Mouse (Mus musculus) heart, embryonic 16.5 days (tissue): ENCODE measurements around the gene H2al2a. TPM values are rescaled to one million over a fixed set of nuclear protein-coding genes. Genes with fewer than 3 reads are reported as not detected.

ENCODE experiments used
- ATAC-seq: fragments of 200-750 bp; cut with Nextera tagmentation; replicated peaks from 2 replicates; pipeline ENCODE4 v1.8.0; 2017; ENCODE audit warnings: moderate number of reproducible peaks; ENCODE audit not compliant: insufficient read depth, low FRiP score; ENCODE audit errors: extremely low read depth
- H3K27ac ChIP-seq: fragments of 300-500 bp; sonication (generic); 2 replicates; pipeline ENCODE4 v1.5.1; 2014; ENCODE audit warnings: mild to moderate bottlenecking, low read length, control low read depth, moderate library complexity
- H3K27me3 ChIP-seq: fragments of 300-500 bp; sonication (generic); 2 replicates; pipeline ENCODE4 v1.6.1; 2014; ENCODE audit warnings: low read length, mixed read lengths; ENCODE audit not compliant: control insufficient read depth, insufficient read depth
- H3K36me3 ChIP-seq: fragments of 300-500 bp; sonication (generic); 2 replicates; pipeline ENCODE4 v1.6.1; 2014; ENCODE audit not compliant: control insufficient read depth, insufficient read depth
- H3K4me1 ChIP-seq: fragments of 300-500 bp; sonication (generic); 2 replicates; pipeline ENCODE4 v1.6.1; 2014; ENCODE audit warnings: low read length, mixed read lengths; ENCODE audit not compliant: control insufficient read depth, insufficient read depth
- H3K4me2 ChIP-seq: fragments of 300-500 bp; sonication (generic); 2 replicates; pipeline ENCODE4 v1.6.1; 2014; ENCODE audit warnings: low read depth, mild to moderate bottlenecking, control low read depth, low read length
- H3K4me3 ChIP-seq: fragments of 300-500 bp; sonication (generic); 2 replicates; pipeline ENCODE4 v1.5.1; 2014; ENCODE audit warnings: mild to moderate bottlenecking, control low read depth, low read length
- H3K9ac ChIP-seq: fragments of 300-500 bp; sonication (generic); 2 replicates; pipeline ENCODE4 v1.6.1; 2014; ENCODE audit warnings: low read length, control low read depth
- H3K9me3 ChIP-seq: fragments of 300-500 bp; sonication (generic); replicated peaks from 2 replicates; pipeline ENCODE4 v1.6.1; 2016; ENCODE audit warnings: low read length; ENCODE audit not compliant: control insufficient read depth
- WGBS: fragments of 180-500 bp; shearing (Covaris S2); extraction: QIAGEN DNeasy Blood & Tissue Kit; methylation state at CpG from one replicate; pipeline ENCODE4 v1.1.7; 2014; 5-methylcytosine and 5-hydroxymethylcytosine counted together
- polyA plus RNA-seq: library from polyadenylated mRNA; unstranded; fragments of >200 nt; fragmentation: Nextera tagmentation; extraction: Ambion mirVana; gene quantifications from 2 replicates; pipeline ENCODE4 v1.2.1, GENCODE M21; 2015

Gene H2al2a
- polyA plus RNA-seq: not detected in 2 replicates

GRCm38 (mm10) chr2:17996858-17997257, at the start of gene H2al2a:
H2al2a (minus strand) TSS chr2:17996958.
- no peak for ATAC-seq
- no peaks in the 10 kb centered on the region for H3K9me3 ChIP-seq
- no peak within 1 kb of the TSS for H3K27ac ChIP-seq
- no peaks in the 10 kb centered on the region for H3K4me1 ChIP-seq
- no peak within 1 kb of the TSS for H3K9ac ChIP-seq
- H3K4me3 ChIP-seq: no peak within 1 kb of the TSS
- H3K4me2 ChIP-seq: no peak within 1 kb of the TSS
- H3K27me3 ChIP-seq: no peaks in the 10 kb centered on the region
- no peaks in the 10 kb centered on the region for H3K36me3 ChIP-seq

- no peaks in the 10 kb centered on the region for H3K9me3 ChIP-seq
- no peaks in the 10 kb centered on the region for H3K27me3 ChIP-seq
- no peak for ATAC-seq
- H3K4me2 ChIP-seq: peak overlapping the region; percentile 80
- peak overlapping the region; percentile 99 for H3K27ac ChIP-seq
- H3K36me3 ChIP-seq: no peaks in the 10 kb centered on the region
- H3K9ac ChIP-seq: peak overlapping the region; percentile 99
- H3K4me1 ChIP-seq: peaks cover 18% of the 10 kb centered on the region
- WGBS: 2% methylated on average over 4 of the region's 4 CpGs
- H3K4me3 ChIP-seq: peak overlapping the region; percentile 95
Observed at GRCm38 (mm10) chr2:18046186-18046585, 49.4 kb upstream of the H2al2a start.

- Histone ChIP-seq H3K4me1 (peaks cover 18% of the 10 kb centered on the region), H3K4me2 (peak overlapping the region; percentile 80), H3K36me3 (no peaks in the 10 kb centered on the region), H3K27me3 (no peaks in the 10 kb centered on the region), H3K27ac (peak overlapping the region; percentile 99), H3K9ac (peak overlapping the region; percentile 99), H3K9me3 (no peaks in the 10 kb centered on the region), H3K4me3 (peak overlapping the region; percentile 95)
- ATAC-seq: no peak
- WGBS: 21% methylated on average over 6 of the region's 6 CpGs
Observed at GRCm38 (mm10) chr2:18045781-18046181, 49.0 kb upstream of the H2al2a start.

GRCm38 (mm10) chr2:18045143-18045780, 48.5 kb upstream of the H2al2a start:
- Histone ChIP-seq H3K4me3 (peak overlapping the region; percentile 95), H3K27me3 (no peaks in the 10 kb centered on the region), H3K4me2 (peak overlapping the region; percentile 80), H3K4me1 (peaks cover 18% of the 10 kb centered on the region), H3K9ac (peak overlapping the region; percentile 99), H3K27ac (peak overlapping the region; percentile 99; the same call in 1 of the 2 replicates), H3K9me3 (no peaks in the 10 kb centered on the region), H3K36me3 (no peaks in the 10 kb centered on the region)
- 20% methylated on average over 7 of the region's 7 CpGs for WGBS
- ATAC-seq: no peak

- H3K4me2 ChIP-seq: peak overlapping the region; percentile 43
Observed at GRCm38 (mm10) chr2:18041199-18041885, 44.6 kb upstream of the H2al2a start.

GRCm38 (mm10) chr2:18040347-18041160, 43.8 kb upstream of the H2al2a start:
- Histone ChIP-seq H3K4me2 (peak overlapping the region; percentile 43), H3K9me3 (no peaks in the 10 kb centered on the region), H3K27me3 (no peaks in the 10 kb centered on the region), H3K4me3 (no peak overlapping the region), H3K36me3 (no peaks in the 10 kb centered on the region), H3K9ac (peak overlapping the region; percentile 63), H3K4me1 (peaks cover 14% of the 10 kb centered on the region), H3K27ac (no peak overlapping the region)
- 58% methylated on average over 27 of the region's 27 CpGs for WGBS
- no peak for ATAC-seq

More at GRCm38 (mm10) chr2:18041199-18041885, 44.6 kb upstream of the H2al2a start:
- Histone ChIP-seq H3K27me3 (no peaks in the 10 kb centered on the region), H3K27ac (peak overlapping the region; percentile 3; the same call in 1 of the 2 replicates), H3K4me3 (no peak overlapping the region), H3K9me3 (no peaks in the 10 kb centered on the region), H3K4me1 (peaks cover 14% of the 10 kb centered on the region), H3K9ac (peak overlapping the region; percentile 63), H3K36me3 (no peaks in the 10 kb centered on the region)
- WGBS: 37% methylated on average over 14 of the region's 14 CpGs
- ATAC-seq: peak; percentile 52; the same call in 1 of the 2 replicates

GRCm38 (mm10) chr2:18039566-18040290, 43.0 kb upstream of the H2al2a start:
- Histone ChIP-seq H3K27ac (no peak overlapping the region), H3K4me3 (peak overlapping the region; percentile 14), H3K27me3 (no peaks in the 10 kb centered on the region), H3K36me3 (no peaks in the 10 kb centered on the region), H3K9ac (peak overlapping the region; percentile 73), H3K9me3 (no peaks in the 10 kb centered on the region), H3K4me1 (peaks cover 14% of the 10 kb centered on the region), H3K4me2 (peak overlapping the region; percentile 53)
- ATAC-seq: no peak; the same call in 1 of the 2 replicates
- 17% methylated on average over 46 of the region's 46 CpGs for WGBS

GRCm38 (mm10) chr2:18038895-18039371, 42.2 kb upstream of the H2al2a start:
- H3K36me3 ChIP-seq: no peaks in the 10 kb centered on the region
- peaks cover 14% of the 10 kb centered on the region for H3K4me1 ChIP-seq
- ATAC-seq: no peak
- H3K27me3 ChIP-seq: no peaks in the 10 kb centered on the region
- no peak overlapping the region for H3K27ac ChIP-seq
- H3K9me3 ChIP-seq: no peaks in the 10 kb centered on the region
- no peak overlapping the region for H3K4me3 ChIP-seq
- H3K9ac ChIP-seq: peak overlapping the region; percentile 73
- 69% methylated on average over 10 of the region's 10 CpGs for whole genome bisulfite sequencing
- peak overlapping the region; percentile 53; the same call in 1 of the 2 replicates for H3K4me2 ChIP-seq
